23 mouse cellular contexts compared by ENCODE assay signal in the genomic region with DNA sequence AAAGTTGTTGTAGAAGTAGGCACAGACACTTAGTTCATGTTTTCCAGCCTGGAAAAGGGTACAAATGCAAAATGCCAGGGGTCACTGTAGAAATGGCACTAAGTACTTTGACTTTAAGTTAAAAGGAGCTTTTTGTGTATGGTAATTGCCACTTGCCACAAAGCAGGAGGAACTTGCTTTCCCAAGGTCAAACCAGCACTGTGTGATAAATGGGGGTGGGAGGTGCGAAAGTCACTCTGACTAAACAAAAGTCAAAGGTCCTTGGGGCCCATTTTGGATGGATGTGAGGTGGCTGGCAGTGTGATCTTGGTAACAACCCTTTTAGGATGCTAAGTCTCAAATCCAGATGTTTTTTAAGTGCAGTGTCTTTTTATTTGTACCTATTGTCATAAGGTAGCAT. TPM values are rescaled to one million over a fixed set of nuclear protein-coding genes. Genes with fewer than 3 reads are reported as not detected.
DNase-seq lines count a peak whose midpoint lies in the region; ATAC-seq and TF ChIP-seq lines count a peak whose summit lies in the region.
"Had no signal": no experiment of that assay in that cellular context is flagged by ENCODE, and none has a peak within 500 bp of the region (broad histone marks: within the 10 kb centered on the region; RNA-seq: fewer than 3 reads in every experiment).

No protein-coding gene starts in this region.

- no peak for DNase-seq in gastrocnemius, adult 2 months
- DNase-seq in gastrocnemius, postnatal 25 days = no peak
- DNase-seq in heart, postnatal 25 days (ENCODE audit: low spot score) = no peak
- DNase-seq in ES-CJ7 (ENCODE audit: low read depth, low spot score) (peak; percentile 63), ZHBTc4 (ENCODE audit: low read depth, low spot score) (peak; percentile 66)
- no peak for DNase-seq in urinary bladder, postnatal 14 days (ENCODE audit: low spot score)
- no peak for DNase-seq in layer of hippocampus, postnatal 36 days
- DNase-seq: adrenal gland, adult 8-10 months; cerebellum, adult 8-10 months; cerebellum, postnatal 25 days; gastrocnemius, postnatal 14 days; kidney, postnatal 14 days; layer of hippocampus, adult 9-11 months; lung, embryonic 14.5 days; lung, postnatal 14 days; midbrain, embryonic 14.5 days; thymus, postnatal 14 days had no signal

- 0 out of 2 replicates have a peak, but pooled peaks cover 13% of the 10 kb centered on the region for H3K4me1 ChIP-seq in heart, embryonic 13.5 days
- H3K4me1 ChIP-seq: limb, embryonic 12.5 days; liver, embryonic 15.5 days had no signal

- peak overlapping the region; percentile 51 for H3K4me3 ChIP-seq in gastrocnemius, adult 2 months
- H3K4me3 ChIP-seq in heart, embryonic 13.5 days = peak overlapping the region; percentile 36
- H3K4me3 ChIP-seq: erythroblast, embryonic 14.5 days; limb, embryonic 12.5 days; liver, embryonic 15.5 days had no signal

- no peak for ATAC-seq in heart, embryonic 13.5 days (ENCODE audit: extremely low read depth, insufficient number of reproducible peaks, low FRiP score, low TSS enrichment)
- ATAC-seq: intestine, postnatal 0 days had no signal

- H3K9me3 ChIP-seq in heart, embryonic 13.5 days = no peaks in the 10 kb centered on the region
- H3K9me3 ChIP-seq: limb, embryonic 12.5 days; liver, embryonic 15.5 days had no signal

- peak overlapping the region; percentile 45 for H3K4me2 ChIP-seq in heart, embryonic 13.5 days
- H3K4me2 ChIP-seq: hindbrain, embryonic 14.5 days; limb, embryonic 12.5 days; liver, embryonic 15.5 days; lung, embryonic 14.5 days had no signal

- intact Hi-C loops in gastrocnemius, adult 2 months (cut with DNase I) = no loop called here
- intact Hi-C loops in heart, postnatal 25 days (cut with DNase I) = no loop called here

- H3K27me3 ChIP-seq in heart, embryonic 13.5 days (replicated peaks) = no peaks in the 10 kb centered on the region
- H3K27me3 ChIP-seq: liver, embryonic 15.5 days had no signal

- peak overlapping the region; percentile 79 for H3K27ac ChIP-seq in gastrocnemius, adult 2 months
- peak overlapping the region; percentile 92 for H3K27ac ChIP-seq in heart, embryonic 13.5 days (replicated peaks)
- H3K27ac ChIP-seq: hindbrain, embryonic 14.5 days; limb, embryonic 12.5 days; liver, embryonic 15.5 days had no signal

- no peaks in the 10 kb centered on the region for H3K36me3 ChIP-seq in heart, embryonic 13.5 days
- H3K36me3 ChIP-seq: limb, embryonic 12.5 days; liver, embryonic 15.5 days had no signal

- peak overlapping the region; percentile 69 for H3K9ac ChIP-seq in heart, embryonic 13.5 days
- H3K9ac ChIP-seq: hindbrain, embryonic 14.5 days; limb, embryonic 12.5 days; liver, embryonic 15.5 days; lung, embryonic 14.5 days had no signal

- no peak for TF ChIP-seq CTCF in gastrocnemius, adult 2 months (IDR thresholded peaks at IDR 0.05)

- 54% methylated on average over 1 of the region's 1 CpGs for WGBS in heart, embryonic 13.5 days

RNA-seq across cellular contexts. Expression of gene Map3k15, which starts 44.6 kb away (rescaled TPM):
- total RNA-seq in gastrocnemius, adult 2 months (2021) = under 1 TPM; 0.25 to 0.26 TPM
- total RNA-seq in gastrocnemius, postnatal 25 days (2021) = under 1 TPM; 0.20 to 0.24 TPM
- 0.13 TPM in 2 replicates for polyA plus RNA-seq in heart, embryonic 13.5 days (2015; fragmentation: Nextera tagmentation; extraction: Ambion mirVana)
- under 1 TPM; 0.34 to 0.45 TPM for total RNA-seq in heart, postnatal 25 days (2021)
- total RNA-seq in layer of hippocampus, postnatal 36 days (2021) = 1 to 10 TPM; 1.8 TPM
- polyA plus RNA-seq: erythroblast, embryonic 14.5 days had no signal

Comparison
In these comparisons a context has a peak if more than half of its experiments do, and no peak if none do; other contexts are left out.
1. DNase-seq: peak in ES-CJ7 (single experiment) and ZHBTc4 (single experiment); none in gastrocnemius, adult 2 months (single experiment), gastrocnemius, postnatal 25 days (single experiment), heart, postnatal 25 days (single experiment), urinary bladder, postnatal 14 days (single experiment) and layer of hippocampus, postnatal 36 days (0 of 2).